Mouse (Mus musculus) midbrain, embryonic 12.5 days (tissue): ENCODE data around the gene Lactb. TPM values are rescaled to one million over a fixed set of nuclear protein-coding genes. Genes with fewer than 3 reads are reported as not detected.

Experiments used
- ATAC-seq: fragments of 200-750 bp; cut with Nextera tagmentation; 2 replicates; pipeline ENCODE4 v1.8.0; 2017; ENCODE audit warnings: low read depth, moderate TSS enrichment, moderate library complexity; ENCODE audit not compliant: low FRiP score
- H3K27ac ChIP-seq: fragments of 300-500 bp; sonication (generic); replicated peaks from 2 replicates; pipeline ENCODE4 v1.5.1; 2016; ENCODE audit warnings: mild to moderate bottlenecking
- H3K27me3 ChIP-seq: fragments of 300-500 bp; sonication (generic); 2 replicates; pipeline ENCODE4 v1.6.1; 2016; ENCODE audit warnings: mild to moderate bottlenecking
- H3K36me3 ChIP-seq: fragments of 300-500 bp; sonication (generic); 2 replicates; pipeline ENCODE4 v1.6.1; 2016
- H3K4me1 ChIP-seq: fragments of 300-500 bp; sonication (generic); 2 replicates; pipeline ENCODE4 v1.6.1; 2016
- H3K4me2 ChIP-seq: fragments of 300-500 bp; sonication (generic); replicated peaks from 2 replicates; pipeline ENCODE4 v1.6.1; 2016; ENCODE audit warnings: mild to moderate bottlenecking, moderate library complexity
- H3K4me3 ChIP-seq: fragments of 300-500 bp; sonication (generic); 2 replicates; pipeline ENCODE4 v1.5.1; 2016; ENCODE audit warnings: mild to moderate bottlenecking
- H3K9ac ChIP-seq: fragments of 300-500 bp; sonication (generic); replicated peaks from 2 replicates; pipeline ENCODE4 v1.6.1; 2016; ENCODE audit warnings: mild to moderate bottlenecking, moderate library complexity
- H3K9me3 ChIP-seq: fragments of 300-500 bp; sonication (generic); 2 replicates; pipeline ENCODE4 v1.6.1; 2016; ENCODE audit warnings: mild to moderate bottlenecking
- WGBS: fragments of 180-500 bp; shearing (Covaris S2); methylation state at CpG from one replicate; pipeline ENCODE4 v1.1.7; 2016; 5-methylcytosine and 5-hydroxymethylcytosine counted together
- polyA plus RNA-seq: library from polyadenylated mRNA; unstranded; fragments of >200 nt; fragmentation: Nextera tagmentation; extraction: Ambion mirVana; gene quantifications from 2 replicates; pipeline ENCODE4 v1.2.1, GENCODE M21; 2016

Lactb gene
- polyA plus RNA-seq, 1 experiment from 2014 or later = 9.7 TPM

- ATAC-seq = no peak
- no peak overlapping the region for H3K27ac ChIP-seq
- H3K27me3 ChIP-seq = no peaks in the 10 kb centered on the region
- 91% methylated on average over 8 of the region's 8 CpGs for WGBS
- H3K4me2 ChIP-seq = no peak overlapping the region
- H3K4me3 ChIP-seq = no peak overlapping the region
- no peak overlapping the region for H3K9ac ChIP-seq
- H3K4me1 ChIP-seq = no peaks in the 10 kb centered on the region
- H3K36me3 ChIP-seq = no peaks in the 10 kb centered on the region
- no peaks in the 10 kb centered on the region for H3K9me3 ChIP-seq
Measured at GRCm38 (mm10) chr9:66999698-67000097, 24.4 kb upstream of the Lactb start.

GRCm38 (mm10) chr9:66991750-66992410 is 16.6 kb upstream of the Lactb start:
- H3K27ac ChIP-seq = no peak overlapping the region
- H3K4me1 ChIP-seq = no peaks in the 10 kb centered on the region
- WGBS = 82% methylated on average over 8 of the region's 8 CpGs
- no peak overlapping the region for H3K4me2 ChIP-seq
- no peaks in the 10 kb centered on the region for H3K9me3 ChIP-seq
- no peak overlapping the region for H3K4me3 ChIP-seq
- no peak overlapping the region for H3K9ac ChIP-seq
- ATAC-seq = no peak
- H3K36me3 ChIP-seq = no peaks in the 10 kb centered on the region
- H3K27me3 ChIP-seq = no peaks in the 10 kb centered on the region

GRCm38 (mm10) chr9:66991021-66991749 is 15.9 kb upstream of the Lactb start:
- H3K36me3 ChIP-seq = no peaks in the 10 kb centered on the region
- no peak for ATAC-seq
- WGBS = 61% methylated on average over 9 of the region's 9 CpGs

GRCm38 (mm10) chr9:66990046-66990445 is 14.8 kb upstream of the Lactb start:
- H3K27ac ChIP-seq = no peak overlapping the region
- no peaks in the 10 kb centered on the region for H3K4me1 ChIP-seq
- WGBS = 91% methylated on average over 5 of the region's 5 CpGs
- H3K4me2 ChIP-seq = no peak overlapping the region
- H3K9me3 ChIP-seq = no peaks in the 10 kb centered on the region
- no peaks in the 10 kb centered on the region for H3K36me3 ChIP-seq
- no peak overlapping the region for H3K9ac ChIP-seq
- H3K27me3 ChIP-seq = no peaks in the 10 kb centered on the region
- no peak for ATAC-seq
- H3K4me3 ChIP-seq = no peak overlapping the region

More at GRCm38 (mm10) chr9:66991021-66991749, 15.9 kb upstream of the Lactb start:
- no peak overlapping the region for H3K27ac ChIP-seq
- no peaks in the 10 kb centered on the region for H3K4me1 ChIP-seq
- H3K9ac ChIP-seq = no peak overlapping the region
- no peak overlapping the region for H3K4me2 ChIP-seq
- no peaks in the 10 kb centered on the region for H3K9me3 ChIP-seq
- no peak overlapping the region for H3K4me3 ChIP-seq
- no peaks in the 10 kb centered on the region for H3K27me3 ChIP-seq

- no peak for ATAC-seq
- no peak overlapping the region for H3K27ac ChIP-seq
- no peaks in the 10 kb centered on the region for H3K9me3 ChIP-seq
- whole genome bisulfite sequencing = 82% methylated on average over 6 of the region's 6 CpGs
- no peak overlapping the region for H3K4me2 ChIP-seq
- no peaks in the 10 kb centered on the region for H3K4me1 ChIP-seq
- H3K9ac ChIP-seq = no peak overlapping the region
- H3K27me3 ChIP-seq = no peaks in the 10 kb centered on the region
- H3K36me3 ChIP-seq = no peaks in the 10 kb centered on the region
- H3K4me3 ChIP-seq = no peak overlapping the region
Measured at GRCm38 (mm10) chr9:66989581-66989980, 14.3 kb upstream of the Lactb start.

GRCm38 (mm10) chr9:66988888-66989414 is 13.7 kb upstream of the Lactb start:
- Histone ChIP-seq H3K27ac (no peak overlapping the region), H3K4me3 (no peak overlapping the region), H3K27me3 (no peaks in the 10 kb centered on the region), H3K9me3 (no peaks in the 10 kb centered on the region), H3K4me1 (no peaks in the 10 kb centered on the region), H3K36me3 (no peaks in the 10 kb centered on the region), H3K4me2 (no peak overlapping the region), H3K9ac (no peak overlapping the region)
- 57% methylated on average over 6 of the region's 6 CpGs for WGBS
- ATAC-seq = no peak

GRCm38 (mm10) chr9:66988198-66988887 is 13.1 kb upstream of the Lactb start:
- no peaks in the 10 kb centered on the region for H3K4me1 ChIP-seq
- no peaks in the 10 kb centered on the region for H3K9me3 ChIP-seq
- WGBS = 59% methylated on average over 11 of the region's 11 CpGs
- H3K4me3 ChIP-seq = no peak overlapping the region
- no peak overlapping the region for H3K27ac ChIP-seq
- no peak overlapping the region for H3K4me2 ChIP-seq
- H3K9ac ChIP-seq = no peak overlapping the region
- no peaks in the 10 kb centered on the region for H3K36me3 ChIP-seq
- no peak for ATAC-seq
- H3K27me3 ChIP-seq = no peaks in the 10 kb centered on the region

- whole genome bisulfite sequencing = 80% methylated on average over 7 of the region's 7 CpGs
- H3K36me3 ChIP-seq = no peaks in the 10 kb centered on the region
- ATAC-seq = no peak
- no peak overlapping the region for H3K4me3 ChIP-seq
- H3K27ac ChIP-seq = no peak overlapping the region
- H3K27me3 ChIP-seq = no peaks in the 10 kb centered on the region
- no peaks in the 10 kb centered on the region for H3K9me3 ChIP-seq
- H3K4me1 ChIP-seq = no peaks in the 10 kb centered on the region
- H3K4me2 ChIP-seq = no peak overlapping the region
- no peak overlapping the region for H3K9ac ChIP-seq
Measured at GRCm38 (mm10) chr9:66985377-66985776, 10.1 kb upstream of the Lactb start.

GRCm38 (mm10) chr9:66982085-66982484 is 6.8 kb upstream of the Lactb start:
- 77% methylated on average over 7 of the region's 7 CpGs for WGBS
- H3K9ac ChIP-seq = no peak overlapping the region
- no peak overlapping the region for H3K27ac ChIP-seq
- ATAC-seq = no peak
- no peaks in the 10 kb centered on the region for H3K36me3 ChIP-seq
- H3K4me3 ChIP-seq = no peak overlapping the region
- no peak overlapping the region for H3K4me2 ChIP-seq
- no peaks in the 10 kb centered on the region for H3K27me3 ChIP-seq
- H3K4me1 ChIP-seq = no peaks in the 10 kb centered on the region
- H3K9me3 ChIP-seq = no peaks in the 10 kb centered on the region

- H3K4me2 ChIP-seq = no peak overlapping the region
- no peaks in the 10 kb centered on the region for H3K36me3 ChIP-seq
- H3K4me3 ChIP-seq = no peak overlapping the region
- H3K9me3 ChIP-seq = no peaks in the 10 kb centered on the region
- H3K27me3 ChIP-seq = peaks cover 4% of the 10 kb centered on the region; the same call in 1 of the 2 replicates
- H3K27ac ChIP-seq = no peak overlapping the region
- no peak for ATAC-seq
- WGBS = 8% methylated on average over 5 of the region's 5 CpGs
- H3K9ac ChIP-seq = no peak overlapping the region
- peaks cover 4% of the 10 kb centered on the region for H3K4me1 ChIP-seq
Measured at GRCm38 (mm10) chr9:66980458-66980857, 5.2 kb upstream of the Lactb start.

GRCm38 (mm10) chr9:66978468-66978867 is 3.2 kb upstream of the Lactb start:
- 81% methylated on average over 1 of the region's 1 CpGs for WGBS
- Histone ChIP-seq H3K4me2 (no peak overlapping the region), H3K4me1 (peaks cover 4% of the 10 kb centered on the region), H3K27me3 (peaks cover 4% of the 10 kb centered on the region; the same call in 1 of the 2 replicates), H3K9ac (no peak overlapping the region), H3K4me3 (no peak overlapping the region), H3K9me3 (no peaks in the 10 kb centered on the region), H3K27ac (no peak overlapping the region), H3K36me3 (no peaks in the 10 kb centered on the region)
- ATAC-seq = no peak

GRCm38 (mm10) chr9:66977982-66978381 is 2.7 kb upstream of the Lactb start:
- H3K27me3 ChIP-seq = peaks cover 4% of the 10 kb centered on the region; the same call in 1 of the 2 replicates
- 96% methylated on average over 1 of the region's 1 CpGs for WGBS

More at GRCm38 (mm10) chr9:66977982-66978381, 2.7 kb upstream of the Lactb start:
- Histone ChIP-seq H3K4me3 (no peak overlapping the region), H3K36me3 (no peaks in the 10 kb centered on the region), H3K9me3 (no peaks in the 10 kb centered on the region), H3K9ac (no peak overlapping the region), H3K27ac (no peak overlapping the region), H3K4me2 (no peak overlapping the region), H3K4me1 (peaks cover 4% of the 10 kb centered on the region)
- no peak for ATAC-seq
